Mouse (Mus musculus) lung, embryonic 15.5 days (tissue): Measurements from ENCODE around the gene Tfap2a. TPM values are rescaled to one million over a fixed set of nuclear protein-coding genes. Genes with fewer than 3 reads are reported as not detected.

ENCODE experiments used
- ATAC-seq: fragments of 200-750 bp; cut with Nextera tagmentation; 2 replicates; pipeline ENCODE4 v1.8.0; 2017; ENCODE audit warnings: moderate number of reproducible peaks, borderline replicate concordance; ENCODE audit not compliant: low FRiP score, low TSS enrichment; ENCODE audit errors: extremely low read depth
- H3K27ac ChIP-seq: fragments of 300-500 bp; sonication (generic); 2 replicates; pipeline ENCODE4 v1.5.1; 2015; ENCODE audit warnings: moderate library complexity, mild to moderate bottlenecking, inconsistent platforms
- H3K27me3 ChIP-seq: fragments of 300-500 bp; sonication (generic); 2 replicates; pipeline ENCODE4 v1.6.1; 2015; ENCODE audit warnings: inconsistent platforms
- H3K36me3 ChIP-seq: fragments of 300-500 bp; sonication (generic); 2 replicates; pipeline ENCODE4 v1.6.1; 2015; ENCODE audit warnings: inconsistent platforms
- H3K4me1 ChIP-seq: fragments of 300-500 bp; sonication (generic); 2 replicates; pipeline ENCODE4 v1.6.1; 2015; ENCODE audit warnings: inconsistent platforms
- H3K4me2 ChIP-seq: fragments of 300-500 bp; sonication (generic); 2 replicates; pipeline ENCODE4 v1.6.1; 2015; ENCODE audit warnings: inconsistent platforms, mild to moderate bottlenecking, moderate library complexity
- H3K4me3 ChIP-seq: fragments of 300-500 bp; sonication (generic); 2 replicates; pipeline ENCODE4 v1.5.1; 2015; ENCODE audit warnings: mild to moderate bottlenecking, inconsistent platforms
- H3K9ac ChIP-seq: fragments of 300-500 bp; sonication (generic); 2 replicates; pipeline ENCODE4 v1.6.1; 2015; ENCODE audit warnings: inconsistent platforms
- H3K9me3 ChIP-seq: fragments of 300-500 bp; sonication (generic); 2 replicates; pipeline ENCODE4 v1.6.1; 2016; ENCODE audit warnings: inconsistent platforms
- WGBS: fragments of 180-500 bp; shearing (Covaris S2); methylation state at CpG from one replicate; pipeline ENCODE4 v1.1.7; 2015; 5-methylcytosine and 5-hydroxymethylcytosine counted together
- polyA plus RNA-seq: library from polyadenylated mRNA; unstranded; fragments of >200 nt; fragmentation: Nextera tagmentation; extraction: Ambion mirVana; gene quantifications from 2 replicates; pipeline ENCODE4 v1.2.1, GENCODE M21; 2015

Tfap2a gene
- 0.20 and 0.38 TPM in 2 replicates for polyA plus RNA-seq

GRCm38 (mm10) chr13:40738196-40738880, at the start of gene Tfap2a:
Gene Tfap2a, minus strand, starts transcription at chr13:40738376.
- ATAC-seq = no peak
- Histone ChIP-seq H3K27me3 (peaks cover 100% of the 10 kb centered on the region), H3K36me3 (no peaks in the 10 kb centered on the region), H3K4me2 (no peak within 1 kb of the TSS), H3K4me3 (no peak within 1 kb of the TSS), H3K9ac (no peak within 1 kb of the TSS), H3K9me3 (no peaks in the 10 kb centered on the region), H3K27ac (no peak within 1 kb of the TSS), H3K4me1 (peaks cover 14% of the 10 kb centered on the region)
- 2% methylated on average over 28 of the region's 30 CpGs for WGBS

GRCm38 (mm10) chr13:40784202-40784771, 46.1 kb upstream of the Tfap2a start:
- 44% methylated on average over 8 of the region's 8 CpGs for WGBS
- H3K27ac ChIP-seq = no peak overlapping the region
- no peaks in the 10 kb centered on the region for H3K9me3 ChIP-seq
- no peaks in the 10 kb centered on the region for H3K4me1 ChIP-seq
- no peak overlapping the region for H3K4me3 ChIP-seq
- ATAC-seq = no peak
- H3K9ac ChIP-seq = no peak overlapping the region
- H3K4me2 ChIP-seq = no peak overlapping the region
- H3K36me3 ChIP-seq = no peaks in the 10 kb centered on the region
- H3K27me3 ChIP-seq = no peaks in the 10 kb centered on the region

GRCm38 (mm10) chr13:40757995-40758394, 19.8 kb upstream of the Tfap2a start:
- ATAC-seq = no peak
- Histone ChIP-seq H3K9ac (no peak overlapping the region), H3K4me3 (no peak overlapping the region), H3K27me3 (no peaks in the 10 kb centered on the region), H3K27ac (no peak overlapping the region), H3K4me1 (no peaks in the 10 kb centered on the region), H3K9me3 (no peaks in the 10 kb centered on the region), H3K36me3 (no peaks in the 10 kb centered on the region), H3K4me2 (no peak overlapping the region)

- Histone ChIP-seq H3K36me3 (no peaks in the 10 kb centered on the region), H3K27me3 (no peaks in the 10 kb centered on the region; the same call in 1 of the 2 replicates), H3K27ac (no peak overlapping the region), H3K9me3 (no peaks in the 10 kb centered on the region), H3K4me2 (no peak overlapping the region), H3K4me3 (no peak overlapping the region), H3K4me1 (no peaks in the 10 kb centered on the region), H3K9ac (no peak overlapping the region)
- no peak for ATAC-seq
- WGBS = 61% methylated on average over 7 of the region's 7 CpGs
Measured at GRCm38 (mm10) chr13:40756356-40756755, 18.2 kb upstream of the Tfap2a start.

- Histone ChIP-seq H3K9ac (no peak overlapping the region), H3K9me3 (no peaks in the 10 kb centered on the region), H3K36me3 (no peaks in the 10 kb centered on the region), H3K4me3 (no peak overlapping the region), H3K4me2 (no peak overlapping the region), H3K4me1 (no peaks in the 10 kb centered on the region), H3K27ac (no peak overlapping the region), H3K27me3 (no peaks in the 10 kb centered on the region; the same call in 1 of the 2 replicates)
- 85% methylated on average over 10 of the region's 10 CpGs for WGBS
- ATAC-seq = no peak
Measured at GRCm38 (mm10) chr13:40754091-40754490, 15.9 kb upstream of the Tfap2a start.

- Histone ChIP-seq H3K4me1 (no peaks in the 10 kb centered on the region), H3K27ac (no peak overlapping the region), H3K4me2 (no peak overlapping the region), H3K9me3 (no peaks in the 10 kb centered on the region), H3K27me3 (peaks cover 12% of the 10 kb centered on the region), H3K9ac (no peak overlapping the region), H3K36me3 (no peaks in the 10 kb centered on the region), H3K4me3 (no peak overlapping the region)
- 78% methylated on average over 10 of the region's 10 CpGs for WGBS
- no peak for ATAC-seq
Measured at GRCm38 (mm10) chr13:40751889-40752288, 13.7 kb upstream of the Tfap2a start.

- Histone ChIP-seq H3K27me3 (peaks cover 34% of the 10 kb centered on the region), H3K36me3 (no peaks in the 10 kb centered on the region), H3K27ac (no peak overlapping the region), H3K4me1 (peaks cover 2% of the 10 kb centered on the region; the same call in 1 of the 2 replicates), H3K9me3 (no peaks in the 10 kb centered on the region), H3K4me2 (peak overlapping the region; percentile 45), H3K9ac (no peak overlapping the region), H3K4me3 (peak overlapping the region; percentile 6; the same call in 1 of the 2 replicates)
- 52% methylated on average over 9 of the region's 9 CpGs for WGBS
- no peak for ATAC-seq
Measured at GRCm38 (mm10) chr13:40749603-40749905, 11.4 kb upstream of the Tfap2a start.

GRCm38 (mm10) chr13:40748785-40749602, 10.8 kb upstream of the Tfap2a start:
- Histone ChIP-seq H3K9me3 (no peaks in the 10 kb centered on the region), H3K27me3 (peaks cover 40% of the 10 kb centered on the region), H3K9ac (no peak overlapping the region), H3K4me3 (peak overlapping the region; percentile 6; the same call in 1 of the 2 replicates), H3K4me2 (peak overlapping the region; percentile 45), H3K4me1 (peaks cover 4% of the 10 kb centered on the region; the same call in 1 of the 2 replicates), H3K36me3 (no peaks in the 10 kb centered on the region), H3K27ac (no peak overlapping the region)
- ATAC-seq = no peak
- 12% methylated on average over 19 of the region's 19 CpGs for WGBS

- H3K4me3 ChIP-seq = no peak overlapping the region; the same call in 1 of the 2 replicates
- no peak overlapping the region for H3K27ac ChIP-seq
- ATAC-seq = no peak
- H3K9me3 ChIP-seq = no peaks in the 10 kb centered on the region
- no peaks in the 10 kb centered on the region for H3K36me3 ChIP-seq
- 2% methylated on average over 19 of the region's 19 CpGs for WGBS
- peak overlapping the region; percentile 6; the same call in 1 of the 2 replicates for H3K4me2 ChIP-seq
- peaks cover 87% of the 10 kb centered on the region for H3K27me3 ChIP-seq
- H3K4me1 ChIP-seq = peaks cover 4% of the 10 kb centered on the region; the same call in 1 of the 2 replicates
- H3K9ac ChIP-seq = no peak overlapping the region
Measured at GRCm38 (mm10) chr13:40744111-40744805, 6.1 kb upstream of the Tfap2a start.

- Histone ChIP-seq H3K27ac (no peak overlapping the region), H3K4me2 (no peak overlapping the region), H3K9me3 (no peaks in the 10 kb centered on the region), H3K9ac (no peak overlapping the region), H3K27me3 (peaks cover 96% of the 10 kb centered on the region), H3K36me3 (no peaks in the 10 kb centered on the region), H3K4me3 (no peak overlapping the region), H3K4me1 (peaks cover 8% of the 10 kb centered on the region; the same call in 1 of the 2 replicates)
- 9% methylated on average over 4 of the region's 4 CpGs for WGBS
- ATAC-seq = no peak
Measured at GRCm38 (mm10) chr13:40743221-40743620, 5.0 kb upstream of the Tfap2a start.

GRCm38 (mm10) chr13:40741841-40742550, 3.8 kb upstream of the Tfap2a start:
- no peak overlapping the region for H3K4me2 ChIP-seq
- H3K27ac ChIP-seq = no peak overlapping the region
- WGBS = 5% methylated on average over 25 of the region's 25 CpGs
- no peaks in the 10 kb centered on the region for H3K9me3 ChIP-seq
- H3K4me1 ChIP-seq = peaks cover 8% of the 10 kb centered on the region; the same call in 1 of the 2 replicates
- H3K36me3 ChIP-seq = no peaks in the 10 kb centered on the region
- H3K9ac ChIP-seq = no peak overlapping the region
- no peak for ATAC-seq
- H3K4me3 ChIP-seq = no peak overlapping the region
- peaks cover 98% of the 10 kb centered on the region for H3K27me3 ChIP-seq
